Mouse (Mus musculus): Measurements from ENCODE around the gene Ccdc175.

Ccdc175 gene

DNA sequence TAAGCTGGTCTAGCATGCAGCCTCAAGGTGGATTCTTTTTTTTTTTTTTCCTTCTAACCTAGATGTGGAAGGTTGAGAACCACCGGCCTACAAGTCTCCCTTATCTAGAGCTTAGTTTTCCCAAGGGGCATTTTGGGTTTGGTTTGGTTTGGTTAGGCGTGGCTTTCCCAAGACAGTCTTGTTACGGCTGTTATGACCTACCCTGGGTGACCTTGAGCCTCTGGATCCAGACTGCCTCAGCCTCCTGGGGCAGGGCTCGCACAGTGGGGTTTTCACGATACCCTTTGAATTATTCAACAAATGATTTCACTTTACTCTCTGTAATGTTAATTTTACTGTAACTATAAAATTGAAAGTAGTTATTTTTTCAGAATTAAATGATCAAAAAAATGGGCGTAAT lies 82.1 kb downstream of the Ccdc175 start:
- in situ Hi-C loops (cut with MseI, MboI): loop anchor here (5.0 to 10.0 kb wide), 3 partner anchors 142 to 325 kb away; no protein-coding TSS in a partner anchor

DNA sequence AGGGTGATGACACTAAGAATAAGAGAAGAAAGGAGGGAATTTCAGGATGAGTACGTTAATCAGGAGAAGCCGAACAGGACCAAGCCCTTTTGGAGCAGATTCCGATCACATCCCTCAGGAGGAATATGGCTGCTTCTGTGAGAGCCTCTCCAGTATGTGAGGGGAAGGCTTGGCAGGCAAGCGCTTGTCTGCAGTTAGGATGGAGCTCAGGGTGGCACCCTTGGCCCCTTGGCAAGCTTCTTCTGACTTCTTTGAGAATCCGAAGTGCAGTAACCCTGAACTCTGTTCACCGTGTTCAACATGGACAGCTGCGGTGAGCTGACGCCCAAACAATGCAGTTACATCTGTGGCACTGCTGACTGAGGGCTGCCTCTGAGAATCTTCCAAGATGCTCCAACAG lies 87.9 kb downstream of the Ccdc175 start:
- in situ Hi-C loops (cut with MseI, MboI): no loop called here

DNA sequence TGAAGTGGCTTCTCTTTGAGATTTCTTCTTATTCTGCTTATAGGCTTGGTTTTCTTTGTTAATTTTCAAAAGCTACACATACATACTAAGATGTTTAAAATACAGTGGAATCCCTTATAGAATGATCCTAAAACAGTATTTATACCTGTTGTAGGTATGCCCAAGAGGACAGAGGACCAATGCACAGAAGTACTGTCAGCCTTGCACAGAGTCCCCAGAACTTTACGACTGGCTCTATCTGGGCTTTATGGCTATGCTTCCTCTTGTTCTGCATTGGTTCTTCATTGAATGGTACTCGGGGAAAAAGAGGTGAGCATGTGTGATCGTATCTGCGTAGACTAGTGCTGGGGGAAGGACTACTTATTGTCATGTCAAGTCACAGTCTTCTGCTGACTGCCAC lies 95.0 kb downstream of the Ccdc175 start:
- in situ Hi-C loops (cut with MseI, MboI): no loop called here

DNA sequence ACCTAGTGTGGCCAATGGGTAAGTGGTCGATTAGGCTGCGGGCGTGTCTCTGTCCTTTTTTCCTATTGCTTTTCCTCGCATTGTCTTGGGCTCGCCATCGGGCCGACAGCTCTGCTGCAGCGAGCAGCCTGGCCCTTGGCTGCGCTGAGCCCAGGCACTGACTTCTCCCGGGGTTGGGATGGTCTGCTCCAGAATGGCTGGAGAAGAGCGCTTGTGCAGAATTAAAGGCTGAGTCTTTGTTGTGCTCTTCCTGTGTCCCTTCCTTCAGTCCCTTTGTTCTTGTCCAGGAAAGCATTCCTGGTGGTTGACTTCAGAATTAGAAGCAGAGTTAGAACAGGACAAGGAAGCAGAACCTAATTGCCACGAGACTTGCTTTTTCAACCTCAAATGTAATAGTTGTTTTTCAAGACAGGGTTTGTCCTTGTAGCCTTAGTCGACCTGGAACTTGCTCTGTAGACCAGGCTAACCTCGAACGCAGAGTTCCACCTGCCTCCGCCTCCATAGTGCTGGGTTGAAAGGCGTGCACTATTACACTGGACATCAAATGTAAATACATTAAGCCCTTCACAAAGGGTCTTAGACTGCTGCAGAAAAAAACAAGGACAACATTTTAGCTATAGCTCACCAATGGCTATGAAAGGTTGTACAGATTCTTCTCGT lies 98.5 kb downstream of the Ccdc175 start:
- in situ Hi-C loops (cut with MseI, MboI): no loop called here

DNA sequence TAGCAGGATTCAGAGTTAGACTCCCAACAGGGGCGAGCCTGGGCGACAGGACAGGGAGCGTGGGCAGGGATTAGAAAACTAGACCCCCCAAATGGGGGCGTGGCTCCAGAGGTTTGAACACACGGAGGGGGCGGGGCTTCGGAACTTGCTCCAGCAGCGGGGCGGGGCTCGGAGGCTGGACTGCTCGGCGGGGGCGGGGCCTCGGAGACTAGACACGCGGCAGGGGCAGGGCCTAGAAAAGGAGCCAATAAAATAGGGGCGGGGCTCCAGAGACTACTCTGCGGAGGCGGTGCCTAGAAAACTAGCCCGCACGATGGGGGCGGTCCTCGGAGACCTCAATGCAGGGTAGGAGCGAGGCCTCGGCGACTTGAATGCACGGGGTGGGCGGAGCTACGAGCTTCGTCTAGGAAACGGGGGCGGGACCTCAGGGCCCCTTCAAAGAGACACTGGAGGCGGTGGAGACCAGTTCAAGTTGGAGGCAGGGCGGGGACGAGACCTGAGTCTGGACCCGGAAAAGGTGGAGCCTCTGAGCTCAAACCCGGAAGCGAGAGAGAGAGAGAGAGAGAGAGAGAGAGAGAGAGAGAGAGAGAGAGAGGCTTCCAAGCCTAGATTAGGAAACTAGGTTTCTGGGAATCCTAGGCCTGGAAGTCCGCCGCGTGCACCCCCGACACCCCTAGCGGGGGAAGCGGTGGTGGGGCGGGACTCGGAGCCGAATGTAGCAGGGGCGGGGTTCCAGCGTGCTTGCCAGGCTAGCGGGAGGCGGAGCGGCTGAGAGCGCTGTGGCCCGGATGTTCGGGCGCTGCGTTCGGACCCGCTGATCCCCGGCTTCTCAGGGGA lies 99.3 kb downstream of the Ccdc175 start, which contains the start of the genes L3hypdh and Jkamp:
Gene L3hypdh, minus strand, starts transcription at position 111 of the 837 bp plus-strand sequence.
Gene Jkamp, plus strand, starts transcription at position 261 of the 837 bp plus-strand sequence.
- in situ Hi-C loops (cut with MseI, MboI): no loop called here

DNA sequence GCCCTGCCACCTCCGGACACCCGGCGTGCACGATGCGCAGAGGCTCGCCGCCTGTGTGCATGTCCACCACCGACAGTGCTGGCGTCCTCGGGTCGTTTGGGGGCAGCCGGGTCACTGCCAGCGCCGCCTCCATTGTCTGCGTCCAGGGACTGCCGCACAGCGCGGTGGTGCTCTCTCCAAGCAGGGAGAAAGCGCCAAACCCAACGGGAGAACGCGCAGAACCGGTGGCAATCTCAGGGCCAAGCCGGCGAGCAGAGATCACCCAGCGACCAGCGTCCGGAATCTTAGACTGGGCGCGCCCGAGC lies 99.9 kb downstream of the Ccdc175 start:
- in situ Hi-C loops (cut with MseI, MboI): no loop called here

DNA sequence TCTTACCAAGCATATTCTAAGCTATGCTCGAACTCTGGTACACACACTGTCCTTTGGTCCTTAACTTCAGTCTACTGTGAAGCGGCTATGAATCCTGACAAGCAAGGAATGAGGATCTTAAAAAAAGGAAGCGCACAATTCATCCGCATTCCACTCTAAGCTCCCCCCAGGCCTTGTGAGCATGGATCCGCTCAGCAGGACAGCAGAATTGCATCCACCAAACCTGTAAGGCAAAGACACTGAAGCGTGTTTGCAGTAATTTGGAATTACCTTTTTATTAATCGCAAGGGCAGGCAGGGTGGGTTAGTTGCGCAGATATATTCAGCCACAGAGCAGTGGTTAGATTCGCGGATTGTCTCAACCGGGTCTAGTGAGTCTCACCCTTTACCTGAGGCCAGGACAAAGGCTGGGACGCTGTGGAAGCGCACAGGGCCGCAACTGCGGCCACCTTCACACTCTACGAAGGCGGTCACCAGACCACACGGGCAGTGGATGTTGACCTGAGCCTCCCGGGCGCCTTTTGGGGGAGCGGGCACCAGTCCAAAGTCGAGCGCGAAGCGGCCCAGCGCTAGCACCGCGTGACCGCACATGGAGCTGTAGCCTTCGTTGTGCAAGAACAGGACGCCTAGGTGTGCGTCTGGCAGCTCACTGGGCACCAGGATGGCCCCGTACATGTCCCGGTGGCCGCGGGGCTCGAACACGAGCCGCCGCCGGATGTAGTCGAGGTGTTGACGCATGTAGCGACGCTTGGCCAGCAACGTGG lies 100.4 kb downstream of the Ccdc175 start:
- in situ Hi-C loops (cut with MseI, MboI): no loop called here

DNA sequence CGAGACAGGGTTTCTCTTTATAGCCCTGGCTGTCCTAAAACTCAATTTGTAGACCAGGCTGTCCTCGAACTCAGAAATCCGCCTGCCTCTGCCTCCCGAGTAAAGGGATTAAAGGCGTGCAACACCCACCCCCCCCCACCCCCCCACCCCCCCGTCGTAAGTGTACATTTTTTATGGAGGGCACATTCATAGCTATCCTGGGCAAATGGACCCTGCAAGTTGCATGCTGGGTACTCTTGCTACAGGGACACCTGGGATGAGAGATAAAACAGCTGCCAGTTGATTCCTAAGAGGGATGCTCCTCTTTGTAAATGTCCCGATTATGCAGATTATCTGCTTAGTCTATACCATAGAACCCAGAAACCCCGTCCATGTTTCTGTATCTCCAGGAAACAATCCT lies 101.6 kb downstream of the Ccdc175 start:
- in situ Hi-C loops (cut with MseI, MboI): no loop called here

DNA sequence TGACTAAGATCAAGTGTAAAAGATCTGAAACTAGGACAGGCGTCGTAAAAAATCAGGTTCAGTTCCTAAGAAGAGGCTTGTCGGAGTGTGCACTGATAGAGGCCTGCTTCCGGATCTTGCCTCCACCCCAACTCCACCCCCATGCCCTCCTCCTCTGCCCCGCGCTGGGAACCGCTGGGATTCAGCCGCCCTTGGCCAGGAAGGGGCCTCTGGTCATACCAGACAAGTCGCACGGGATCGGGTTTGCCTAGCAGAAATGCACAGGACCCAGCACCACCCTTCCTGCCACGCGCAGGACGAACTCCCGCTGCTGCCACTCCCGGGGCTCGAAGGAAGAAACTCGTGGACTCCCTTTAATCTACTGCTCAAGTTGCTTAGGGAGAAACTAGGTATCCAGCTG lies 102.5 kb downstream of the Ccdc175 start:
- in situ Hi-C loops (cut with MseI, MboI): no loop called here

DNA sequence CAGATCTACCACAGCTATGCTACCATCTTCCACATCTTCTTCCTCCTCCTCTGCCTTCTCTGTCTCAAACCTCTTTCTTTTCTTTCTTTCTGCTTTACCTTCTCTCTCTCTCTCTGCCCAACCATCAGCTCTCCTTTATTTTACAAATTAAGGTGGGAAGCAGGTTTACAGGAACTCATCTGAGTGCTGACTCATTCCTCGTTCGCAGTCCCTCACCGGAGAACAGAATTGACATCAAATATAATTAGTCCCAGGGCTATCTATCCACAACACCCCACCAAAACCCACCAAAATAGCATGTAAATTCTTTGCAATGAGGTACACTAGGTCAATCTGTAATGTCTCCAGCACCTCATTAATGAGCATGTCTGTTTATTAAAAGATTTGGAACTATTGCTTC lies 102.9 kb downstream of the Ccdc175 start:
- in situ Hi-C loops (cut with MseI, MboI): no loop called here

DNA sequence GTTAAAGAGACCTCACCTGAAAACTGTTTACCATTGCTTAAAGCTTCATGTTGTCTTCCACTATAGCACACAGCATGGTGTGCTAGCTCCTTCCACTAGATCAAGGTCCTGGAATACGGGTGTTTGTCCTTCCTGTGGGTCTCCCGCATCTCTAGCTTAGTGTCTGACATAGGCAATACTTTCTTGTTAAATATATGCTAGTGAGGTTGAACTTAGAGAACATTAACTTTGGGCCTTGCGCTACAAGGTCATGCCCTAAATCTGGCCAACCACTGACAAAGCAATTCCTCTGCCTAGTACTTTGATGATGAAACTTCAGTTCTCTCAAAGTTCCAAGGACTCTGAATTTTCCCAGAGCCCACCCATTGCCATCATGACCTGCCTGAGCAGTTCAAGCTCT lies 106.6 kb downstream of the Ccdc175 start:
- in situ Hi-C loops (cut with MseI, MboI): no loop called here

DNA sequence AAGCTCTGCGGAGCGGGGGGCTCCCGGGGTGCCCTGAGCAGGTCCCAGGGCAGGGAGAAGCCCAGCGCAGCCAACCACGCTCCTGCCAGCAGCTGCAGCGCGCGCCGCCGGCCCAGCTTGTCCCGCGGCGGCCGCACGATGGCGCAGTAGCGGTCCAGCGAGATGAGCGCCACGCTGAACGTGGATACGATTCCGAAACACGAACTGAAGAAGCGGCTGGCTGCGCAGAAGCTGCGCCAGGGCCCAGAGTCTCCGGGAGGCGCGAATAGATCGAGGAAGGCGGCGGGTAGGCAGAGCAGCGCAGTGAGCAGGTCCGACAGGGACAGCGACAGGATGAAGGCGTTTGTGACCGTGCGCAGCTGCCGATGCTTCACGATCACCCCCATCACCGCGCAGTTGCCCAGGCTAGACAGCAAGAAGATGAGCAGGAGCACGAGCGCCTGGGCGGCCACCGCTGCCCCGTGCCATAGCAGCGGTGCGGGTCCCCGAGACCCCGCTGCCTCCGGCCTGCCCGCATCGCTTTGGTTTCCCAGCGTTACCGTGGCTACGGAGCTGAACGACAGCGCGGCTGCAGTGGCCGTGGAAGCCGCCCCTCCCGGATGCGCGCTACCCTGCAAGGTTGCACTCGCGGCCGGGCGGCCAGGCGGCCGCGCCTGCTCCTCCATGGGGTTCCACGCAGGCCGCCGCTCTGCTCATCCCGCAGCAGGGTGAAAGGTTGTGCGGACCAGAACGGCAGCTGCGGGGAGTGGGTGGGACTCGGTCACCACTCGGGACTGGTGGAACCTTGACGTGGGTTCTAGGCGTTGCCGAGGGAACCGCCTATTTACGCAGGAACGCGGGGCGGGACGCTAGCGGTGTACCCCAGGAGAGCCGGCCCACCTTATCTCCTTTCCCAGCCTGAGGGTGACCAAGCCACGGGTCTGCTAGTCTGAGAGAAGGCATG lies 114.2 kb downstream of the Ccdc175 start, which contains the start of gene Gpr135:
Gene Gpr135, minus strand, starts transcription at position 799 of the 943 bp plus-strand sequence.
- in situ Hi-C loops (cut with MseI, MboI): no loop called here

DNA sequence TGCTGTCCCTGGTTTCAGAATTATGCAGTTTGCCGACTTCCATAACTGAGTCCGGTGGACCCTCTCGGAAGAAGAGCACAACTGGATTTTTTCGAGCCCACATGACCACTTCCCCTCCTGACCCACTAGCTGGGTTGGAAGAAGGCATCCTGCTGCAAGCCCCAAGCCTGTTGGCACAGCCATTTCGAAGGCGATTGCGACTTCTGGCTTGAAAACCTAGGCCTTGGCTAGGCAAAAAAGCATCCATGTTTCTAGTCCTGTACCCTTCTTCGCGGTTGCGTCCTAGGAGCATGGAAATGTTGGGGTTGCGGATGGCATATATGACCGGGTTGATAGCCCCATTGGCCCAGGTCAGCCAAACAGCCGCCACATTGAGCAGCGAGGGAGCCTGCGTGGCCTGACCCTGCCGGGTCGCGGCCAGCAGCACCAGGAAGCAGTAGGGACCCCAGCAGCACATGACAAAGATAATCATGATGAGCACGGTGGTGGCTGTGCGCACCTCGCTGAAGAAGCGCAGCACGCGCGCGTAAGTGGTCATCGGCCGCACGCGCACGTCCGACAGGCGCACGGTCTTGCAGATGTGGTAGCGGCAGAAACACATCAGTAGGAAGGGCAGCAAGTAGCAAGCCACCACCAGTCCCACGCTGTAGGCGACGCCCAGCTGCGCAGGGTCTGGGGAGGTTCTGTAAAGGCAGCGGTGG lies 115.1 kb downstream of the Ccdc175 start:
- in situ Hi-C loops (cut with MseI, MboI): no loop called here

DNA sequence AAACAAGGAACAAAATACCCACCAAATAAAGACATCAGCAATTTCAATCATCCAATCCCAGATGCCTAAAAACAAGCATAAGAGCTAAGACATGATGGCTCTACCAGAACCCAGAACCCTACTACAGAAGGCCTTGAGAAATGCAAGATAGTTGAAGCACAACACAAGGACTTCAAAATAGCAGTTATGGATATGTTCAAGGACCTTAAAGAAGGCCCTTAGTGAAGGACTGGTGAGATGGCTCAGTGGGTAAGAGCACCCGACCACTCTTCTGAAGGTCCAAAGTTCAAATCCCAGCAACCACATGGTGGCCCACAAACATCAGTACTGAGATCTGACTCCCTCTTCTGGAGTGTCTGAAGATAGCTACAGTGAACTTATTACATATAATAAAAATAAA lies 127.0 kb downstream of the Ccdc175 start:
- in situ Hi-C loops (cut with MseI, MboI): no loop called here

DNA sequence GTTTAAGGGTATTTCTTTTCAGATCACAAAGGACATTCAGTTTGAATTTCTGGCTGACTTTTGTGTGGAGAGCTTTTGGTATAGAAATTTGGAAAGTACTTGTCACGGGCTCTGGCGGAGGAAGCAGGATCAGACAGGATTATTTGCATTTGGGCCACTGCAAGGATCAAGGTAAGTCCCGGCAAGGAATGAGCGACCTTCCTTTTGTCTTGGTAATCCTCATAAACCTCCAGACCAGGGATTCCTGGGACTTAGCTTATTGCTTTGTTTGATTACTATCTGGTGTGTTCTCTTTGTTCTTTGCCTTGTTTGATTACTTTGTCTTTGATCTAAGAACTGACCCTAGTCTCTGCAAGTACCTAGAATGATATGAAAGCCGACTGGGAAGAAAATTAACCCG lies 131.0 kb downstream of the Ccdc175 start:
- in situ Hi-C loops (cut with MseI, MboI): no loop called here

DNA sequence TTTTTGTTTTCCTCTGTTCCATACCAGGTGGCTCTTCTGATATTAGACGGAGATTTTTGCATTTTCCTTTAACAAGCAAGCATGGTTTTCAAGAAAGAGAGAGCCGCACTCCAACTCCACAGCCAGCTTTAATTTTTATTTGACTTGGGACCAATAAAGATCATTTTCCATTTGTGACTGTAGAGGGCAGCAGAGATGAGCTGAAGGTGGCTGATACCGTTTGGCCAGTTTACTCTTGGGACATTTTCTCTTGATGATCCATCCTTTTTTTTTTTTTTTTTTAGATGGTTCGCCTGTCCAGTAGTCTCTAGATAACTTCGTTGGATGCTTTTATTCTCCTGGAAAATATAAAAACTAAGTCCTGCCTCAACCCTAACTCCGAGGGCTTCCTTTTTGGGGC lies 131.5 kb downstream of the Ccdc175 start:
- in situ Hi-C loops (cut with MseI, MboI): no loop called here

DNA sequence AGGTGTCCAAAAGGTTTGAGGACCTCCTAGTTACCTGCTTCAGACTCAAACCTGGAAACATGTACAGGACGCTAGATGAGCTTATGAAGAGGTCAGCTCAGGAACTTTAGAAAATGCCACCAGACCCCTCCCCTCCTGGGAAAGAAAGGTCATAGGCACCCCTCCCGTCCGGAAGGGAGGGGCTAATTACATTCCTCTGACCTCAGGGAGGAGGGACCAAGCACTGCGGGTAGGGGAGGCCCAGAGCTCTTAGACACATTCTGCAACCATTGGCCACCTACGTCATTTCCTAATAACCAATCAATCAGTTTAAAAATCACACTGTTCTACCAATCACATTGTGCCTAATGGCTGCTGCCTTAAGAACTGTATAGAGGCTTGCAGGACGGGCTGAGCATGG lies 132.3 kb downstream of the Ccdc175 start:
- in situ Hi-C loops (cut with MseI, MboI): no loop called here

Measured in mouse trophoblast stem cell (cell line).